In genomic region chr1:59315057-59315807, GRCm38 (mm10) we compare ENCODE assay signal across 10 mouse cellular contexts. TPM values are rescaled to one million over a fixed set of nuclear protein-coding genes. Genes with fewer than 3 reads are reported as not detected.
DNase-seq lines count a peak whose midpoint lies in the region; ATAC-seq and TF ChIP-seq lines count a peak whose summit lies in the region.
"Had no signal": no experiment of that assay in that cellular context is flagged by ENCODE, and none has a peak within 500 bp of the region (broad histone marks: within the 10 kb centered on the region; RNA-seq: fewer than 3 reads in every experiment).

No protein-coding gene starts in this region.

- H3K4me2 ChIP-seq in hindbrain, embryonic 13.5 days = 0 out of 2 replicates have a peak overlapping the region, but pooled peaks have one; percentile 6
- H3K4me2 ChIP-seq in neural tube, embryonic 13.5 days = peak overlapping the region; percentile 26

- peaks cover 59% of the 10 kb centered on the region for H3K4me1 ChIP-seq in hindbrain, embryonic 13.5 days (replicated peaks)
- peaks cover 53% of the 10 kb centered on the region for H3K4me1 ChIP-seq in neural tube, embryonic 13.5 days (replicated peaks)

- no peak for TF ChIP-seq CTCF in gastrocnemius, adult 2 months (IDR thresholded peaks at IDR 0.05)

- H3K36me3 ChIP-seq in hindbrain, embryonic 13.5 days = no peaks in the 10 kb centered on the region
- no peaks in the 10 kb centered on the region for H3K36me3 ChIP-seq in neural tube, embryonic 13.5 days
- H3K36me3 ChIP-seq: heart, embryonic 13.5 days had no signal

- peak; percentile 46 to 60 for DNase-seq in kidney, postnatal 4 days
- no peak for DNase-seq in kidney, postnatal 36 days
- peak; percentile 82 for DNase-seq in embryo, embryonic 10 days (ENCODE audit: low spot score)
- DNase-seq in gastrocnemius, adult 2 months = no peak
- no peak for DNase-seq in right cerebral cortex, postnatal 36 days (ENCODE audit: low spot score in 2 of 2)
- no peak for DNase-seq in spleen, postnatal 14 days (ENCODE audit: low spot score in 2 of 2)

- intact Hi-C loops in gastrocnemius, adult 2 months (cut with DNase I) = loop anchor here (5.0 kb wide), 1 partner anchor 272 kb away; no protein-coding TSS in a partner anchor

- no peak overlapping the region for H3K4me3 ChIP-seq in hindbrain, embryonic 13.5 days
- no peak overlapping the region for H3K4me3 ChIP-seq in neural tube, embryonic 13.5 days
- H3K4me3 ChIP-seq in gastrocnemius, adult 2 months = no peak overlapping the region
- H3K4me3 ChIP-seq: heart, embryonic 13.5 days; myocyte had no signal

- H3K27me3 ChIP-seq in hindbrain, embryonic 13.5 days = 0 out of 2 replicates have a peak, but pooled peaks cover 7% of the 10 kb centered on the region
- no peaks in the 10 kb centered on the region for H3K27me3 ChIP-seq in neural tube, embryonic 13.5 days

- H3K27ac ChIP-seq in hindbrain, embryonic 13.5 days = peak overlapping the region; percentile 73
- peak overlapping the region; percentile 4; the same call in 1 of the 2 replicates for H3K27ac ChIP-seq in neural tube, embryonic 13.5 days (replicated peaks)
- no peak overlapping the region for H3K27ac ChIP-seq in gastrocnemius, adult 2 months
- H3K27ac ChIP-seq: heart, embryonic 13.5 days had no signal

- H3K9me3 ChIP-seq in hindbrain, embryonic 13.5 days = no peaks in the 10 kb centered on the region
- no peaks in the 10 kb centered on the region for H3K9me3 ChIP-seq in neural tube, embryonic 13.5 days
- H3K9me3 ChIP-seq: heart, embryonic 13.5 days had no signal

- no peak overlapping the region for H3K9ac ChIP-seq in hindbrain, embryonic 13.5 days
- no peak overlapping the region for H3K9ac ChIP-seq in neural tube, embryonic 13.5 days
- H3K9ac ChIP-seq: heart, embryonic 13.5 days had no signal

- 4% methylated on average over 5 of the region's 5 CpGs for WGBS in hindbrain, embryonic 13.5 days
- 6% methylated on average over 5 of the region's 5 CpGs for WGBS in neural tube, embryonic 13.5 days

- peak; percentile 86 for ATAC-seq in hindbrain, embryonic 13.5 days (ENCODE audit: low FRiP score)
- ATAC-seq in neural tube, embryonic 13.5 days (ENCODE audit: low read depth) = peak; percentile 87

RNA-seq across cellular contexts. Expression of gene Cdk15, which starts 58.5 kb away (rescaled TPM):
- polyA plus RNA-seq in hindbrain, embryonic 13.5 days (2015; fragmentation: Nextera tagmentation; extraction: Ambion mirVana) = 0.78 and 1.1 TPM in 2 replicates
- polyA plus RNA-seq in neural tube, embryonic 13.5 days (2015; fragmentation: Nextera tagmentation; extraction: Ambion mirVana) = 0.40 and 1.0 TPM in 2 replicates
- total RNA-seq in gastrocnemius, adult 2 months (2021) = under 1 TPM in 1 of 2 experiments, not detected in 1; 0.14 TPM
- polyA plus RNA-seq: heart, embryonic 13.5 days had no signal

Comparison
In these comparisons a context has a peak if more than half of its experiments do, and no peak if none do; other contexts are left out.
1. DNase-seq: peak in kidney, postnatal 4 days (2 of 2) and embryo, embryonic 10 days (single experiment); none in kidney, postnatal 36 days (0 of 2), gastrocnemius, adult 2 months (single experiment), right cerebral cortex, postnatal 36 days (0 of 2) and spleen, postnatal 14 days (0 of 2).